Mouse (Mus musculus) B cell, adult 62 days (primary cell): ENCODE measurements around the gene Coro7. TPM values are rescaled to one million over a fixed set of nuclear protein-coding genes. Genes with fewer than 3 reads are reported as not detected.

Experiments
- total RNA-seq: library from RNA; stranded (reverse); gene quantifications from 4 replicates; pipeline ENCODE4 v1.2.4, GENCODE M21; 2023

The Coro7 gene
- 220 to 267 TPM (median 233 TPM) in 4 replicates for total RNA-seq

GRCm38 (mm10) chr16:4679121-4680018 lies at the start of gene Coro7:
TSS of gene Coro7 (minus strand) at chr16:4679777.

GRCm38 (mm10) chr16:4725780-4726527 lies 46.4 kb upstream of the Coro7 start, which contains the start of gene Hmox2:
TSS of gene Hmox2 (plus strand) at chr16:4726361.

GRCm38 (mm10) chr16:4718753-4719518 lies 39.4 kb upstream of the Coro7 start, which contains the start of gene Nmral1:
TSS of gene Nmral1 (minus strand) at chr16:4719356.

GRCm38 (mm10) chr16:4639831-4640237 lies 39.7 kb downstream of the Coro7 start, which contains the start of the genes Vasn and Dnaja3:
TSS of gene Vasn (plus strand) at chr16:4639941.
TSS of gene Dnaja3 (plus strand) at chr16:4639989.

GRCm38 (mm10) chr16:4624481-4625110 lies 55.0 kb downstream of the Coro7 start, which contains the start of gene Pam16:
TSS of gene Pam16 (minus strand) at chr16:4624988.

GRCm38 (mm10) chr16:4593971-4594813 lies 85.4 kb downstream of the Coro7 start, which contains the start of gene Glis2:
TSS of gene Glis2 (plus strand) at chr16:4594713.

Other genes starting within 250 kb of the Coro7 start
- 0.70 to 3.8 TPM (median 1.9 TPM) in 4 replicates for gene Srl, start 138.0 kb downstream of the Coro7 start, total RNA-seq
- gene Tfap4, start 119.9 kb downstream of the Coro7 start, total RNA-seq = 10.2 to 12.4 TPM (median 11.8 TPM) in 4 replicates
- gene Glis2, start 85.1 kb downstream of the Coro7 start, total RNA-seq = not detected in 4 replicates
- 39.3 to 51.4 TPM (median 47.8 TPM) in 4 replicates for gene Pam16, start 54.8 kb downstream of the Coro7 start, total RNA-seq
- gene Vasn, start 39.8 kb downstream of the Coro7 start, total RNA-seq = 0.19 to 0.33 TPM (median 0.21 TPM) in 3 of 4 replicates, not detected in the other
- 29.3 to 35.2 TPM (median 31.8 TPM) in 4 replicates for gene Dnaja3, start 39.8 kb downstream of the Coro7 start, total RNA-seq
- gene Nmral1, start 39.6 kb upstream of the Coro7 start, total RNA-seq = 7.2 to 9.4 TPM (median 8.8 TPM) in 4 replicates
- 40.7 to 48.4 TPM (median 43.7 TPM) in 4 replicates for gene Hmox2, start 46.6 kb upstream of the Coro7 start, total RNA-seq
- 68.9 to 73.7 TPM (median 70.7 TPM) in 4 replicates for gene Cdip1, start 110.5 kb upstream of the Coro7 start, total RNA-seq
- not detected in 4 replicates for gene 4930562C15Rik, start 155.6 kb upstream of the Coro7 start, total RNA-seq
- 197 to 217 TPM (median 212 TPM) in 4 replicates for gene Ubald1, start 200.5 kb upstream of the Coro7 start, total RNA-seq
- 144 to 166 TPM (median 161 TPM) in 4 replicates for gene Mgrn1, start 206.5 kb upstream of the Coro7 start, total RNA-seq